Mouse (Mus musculus) E14TG2a.4 (cell line): ENCODE data around the gene Pofut2.
"Not testable (repeated sequence)": the region's sequence is repeated elsewhere in the genome, so short reads cannot be mapped to it uniquely, and the experiment has no call there.

Source experiments
- H3K27me3 ChIP-seq: 2 replicates; pipeline ENCODE4 v1.6.1; 2014; ENCODE audit warnings: low read length, control low read depth; ENCODE audit not compliant: insufficient read depth
- H3K36me3 ChIP-seq: 2 replicates; pipeline ENCODE4 v1.6.1; 2014; ENCODE audit warnings: low read length, control low read depth; ENCODE audit not compliant: insufficient read depth
- H3K4me1 ChIP-seq: replicated peaks from 2 replicates; pipeline ENCODE4 v1.6.1; 2014; ENCODE audit warnings: low read depth, low read length, control low read depth
- H3K4me3 ChIP-seq: replicated peaks from 2 replicates; pipeline ENCODE4 v1.5.1; 2014; ENCODE audit warnings: mild to moderate bottlenecking, low read length
- H3K9me3 ChIP-seq: 2 replicates; pipeline ENCODE4 v1.6.1; 2014; ENCODE audit warnings: low read length, control low read depth
- CTCF ChIP-seq: conservative IDR thresholded peaks from 2 replicates; pipeline ENCODE4 v1.5.1; 2014; ENCODE audit warnings: low read length
- NANOG ChIP-seq: IDR thresholded peaks from 2 replicates; pipeline ENCODE4 v1.6.1; 2014; ENCODE audit warnings: borderline replicate concordance, low read length, mixed read lengths
- POU5F1 ChIP-seq: IDR thresholded peaks from 2 replicates; pipeline ENCODE4 v1.6.1; 2014; ENCODE audit warnings: low read length, borderline replicate concordance

The Pofut2 gene

DNA sequence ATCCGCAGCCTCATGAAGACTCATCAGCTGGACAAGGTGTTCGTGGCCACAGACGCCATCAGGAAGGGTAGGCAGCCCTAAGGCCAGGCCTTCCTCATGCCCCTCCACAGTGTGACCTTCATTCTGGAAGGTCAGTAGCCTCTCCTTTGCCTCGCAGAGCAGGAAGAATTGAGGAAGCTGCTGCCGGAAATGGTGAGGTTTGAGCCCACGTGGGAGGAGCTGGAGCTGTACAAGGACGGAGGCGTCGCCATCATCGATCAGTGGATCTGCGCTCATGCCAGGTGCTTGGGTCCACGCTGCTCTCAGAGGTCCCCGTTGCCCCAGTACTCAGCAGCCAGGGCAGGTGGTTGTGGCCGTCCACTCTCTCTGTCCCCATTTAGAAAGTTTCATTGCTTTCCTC, 8.0 kb downstream of the Pofut2 start:
- Histone ChIP-seq H3K4me1 (peaks cover 56% of the 10 kb centered on the region), H3K27me3 (no peaks in the 10 kb centered on the region), H3K4me3 (peak overlapping the region; percentile 46; the same call in 1 of the 2 replicates), H3K36me3 (peaks cover 82% of the 10 kb centered on the region), H3K9me3 (no peaks in the 10 kb centered on the region)
- TF ChIP-seq CTCF, result no peak
- TF ChIP-seq NANOG, result no peak
- no peak for TF ChIP-seq POU5F1

DNA sequence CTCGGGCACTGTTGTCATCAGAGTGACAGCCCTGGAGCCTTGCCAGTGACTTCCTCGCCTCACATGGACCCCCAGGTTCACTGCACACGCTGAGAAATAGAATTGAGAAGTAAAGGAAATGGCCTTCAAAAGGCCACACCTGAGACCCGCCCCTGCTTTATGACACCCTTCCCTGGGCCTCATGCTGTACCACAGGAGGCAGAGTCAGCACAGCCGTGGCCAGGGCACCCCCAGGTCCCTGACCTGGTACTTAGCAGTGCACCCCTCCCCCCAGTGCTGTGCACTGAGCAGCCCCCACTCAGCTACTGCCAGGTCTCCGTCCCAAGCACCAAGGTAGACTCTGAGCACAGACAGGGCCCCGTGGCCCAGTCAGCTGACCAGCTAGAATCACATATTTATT, 10.1 kb downstream of the Pofut2 start:
- Histone ChIP-seq H3K4me3 (no peak overlapping the region), H3K27me3 (no peaks in the 10 kb centered on the region), H3K4me1 (peaks cover 57% of the 10 kb centered on the region), H3K9me3 (no peaks in the 10 kb centered on the region), H3K36me3 (peaks cover 61% of the 10 kb centered on the region)
- TF ChIP-seq CTCF (no peak), POU5F1 (no peak), NANOG (no peak)

- H3K36me3 ChIP-seq, result peaks cover 21% of the 10 kb centered on the region
- H3K9me3 ChIP-seq, result peaks cover 4% of the 10 kb centered on the region
- peaks cover 18% of the 10 kb centered on the region for H3K4me1 ChIP-seq
- no peak for TF ChIP-seq CTCF
- no peak for TF ChIP-seq POU5F1
- no peak for TF ChIP-seq NANOG
- H3K27me3 ChIP-seq, result peaks cover 10% of the 10 kb centered on the region; the same call in 1 of the 2 replicates
- peak overlapping the region; percentile 54 for H3K4me3 ChIP-seq
Measured at GRCm38 (mm10) chr10:77272980-77273730, 14.1 kb downstream of the Pofut2 start.

GRCm38 (mm10) chr10:77273798-77274197, 14.8 kb downstream of the Pofut2 start:
- TF ChIP-seq CTCF (no peak), POU5F1 (no peak), NANOG (no peak)
- peaks cover 4% of the 10 kb centered on the region for H3K9me3 ChIP-seq
- peaks cover 11% of the 10 kb centered on the region; the same call in 1 of the 2 replicates for H3K27me3 ChIP-seq
- H3K4me3 ChIP-seq, result no peak overlapping the region
- H3K4me1 ChIP-seq, result peaks cover 17% of the 10 kb centered on the region
- H3K36me3 ChIP-seq, result peaks cover 14% of the 10 kb centered on the region

GRCm38 (mm10) chr10:77282085-77282484, 23.1 kb downstream of the Pofut2 start:
- not testable (repeated sequence) for H3K36me3 ChIP-seq, H3K27me3 ChIP-seq, H3K9me3 ChIP-seq, H3K4me3 ChIP-seq, H3K4me1 ChIP-seq
- TF ChIP-seq CTCF, result peak; percentile 28

GRCm38 (mm10) chr10:77282822-77283221, 23.8 kb downstream of the Pofut2 start:
- Histone ChIP-seq H3K27me3 (peaks cover 10% of the 10 kb centered on the region), H3K36me3 (no peaks in the 10 kb centered on the region), H3K4me3 (no peak overlapping the region), H3K4me1 (no peaks in the 10 kb centered on the region), H3K9me3 (no peaks in the 10 kb centered on the region)
- TF ChIP-seq CTCF (peak; percentile 86), POU5F1 (no peak)

GRCm38 (mm10) chr10:77284832-77285231, 25.8 kb downstream of the Pofut2 start:
- Histone ChIP-seq H3K4me3 (no peak overlapping the region), H3K9me3 (no peaks in the 10 kb centered on the region), H3K27me3 (peaks cover 7% of the 10 kb centered on the region), H3K36me3 (no peaks in the 10 kb centered on the region), H3K4me1 (no peaks in the 10 kb centered on the region)
- TF ChIP-seq NANOG, result no peak
- TF ChIP-seq POU5F1, result no peak
- no peak for TF ChIP-seq CTCF

DNA sequence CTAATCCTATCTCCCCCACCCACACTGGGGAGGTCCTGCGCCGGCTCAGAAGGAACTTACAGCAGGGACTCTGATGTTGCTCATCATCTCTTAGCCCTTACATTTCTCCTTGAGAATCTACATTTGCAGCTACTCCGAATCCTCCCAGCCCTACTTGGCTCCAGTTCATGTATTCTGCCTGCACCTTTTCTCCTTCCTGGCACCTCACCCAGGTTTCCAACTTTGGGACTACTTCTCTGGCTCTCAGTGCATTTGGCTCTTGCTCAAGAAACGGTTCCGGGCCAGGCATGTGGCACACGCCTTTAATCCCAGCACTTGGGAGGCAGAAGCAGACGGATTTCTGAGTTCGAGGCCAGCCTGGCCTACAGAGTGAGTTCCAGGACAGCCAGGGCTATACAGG, 28.6 kb downstream of the Pofut2 start:
- peaks cover 7% of the 10 kb centered on the region; the same call in 1 of the 2 replicates for H3K4me1 ChIP-seq
- H3K4me3 ChIP-seq, result no peak overlapping the region
- no peaks in the 10 kb centered on the region for H3K27me3 ChIP-seq
- TF ChIP-seq POU5F1 (no peak), NANOG (no peak), CTCF (no peak)
- no peaks in the 10 kb centered on the region for H3K9me3 ChIP-seq
- H3K36me3 ChIP-seq, result no peaks in the 10 kb centered on the region

- no peaks in the 10 kb centered on the region for H3K27me3 ChIP-seq
- no peak for TF ChIP-seq NANOG
- TF ChIP-seq POU5F1, result no peak
- no peak for TF ChIP-seq CTCF
- no peak overlapping the region for H3K4me3 ChIP-seq
- no peaks in the 10 kb centered on the region for H3K9me3 ChIP-seq
- H3K4me1 ChIP-seq, result peaks cover 7% of the 10 kb centered on the region; the same call in 1 of the 2 replicates
- H3K36me3 ChIP-seq, result no peaks in the 10 kb centered on the region; the same call in 1 of the 2 replicates
Measured at GRCm38 (mm10) chr10:77288639-77289195, 29.7 kb downstream of the Pofut2 start.
